Mouse (Mus musculus): ENCODE results near the gene Adad2. TPM values are rescaled to one million over a fixed set of nuclear protein-coding genes. Genes with fewer than 3 reads are reported as not detected.

The Adad2 gene
- polyA plus RNA-seq, 1 experiment from 2014 or later: not detected

GRCm38 (mm10) chr8:119639798-119640197, 27.3 kb downstream of the Adad2 start:
- Histone ChIP-seq H3K9ac (ENCODE audit: low read length) (no peak overlapping the region), H3K27me3 (ENCODE audit: control insufficient read depth, insufficient read depth, low read length) (0 out of 2 replicates have a peak, but pooled peaks cover 6% of the 10 kb centered on the region), H3K36me3 (ENCODE audit: control insufficient read depth, insufficient read depth, low read length) (no peaks in the 10 kb centered on the region), H3K4me2 (ENCODE audit: low read length) (no peak overlapping the region), H3K4me1 (ENCODE audit: control insufficient read depth in 2 of 2, insufficient read depth in 2 of 2, low read length in 2 of 2) (peaks cover 8 to 11% of the 10 kb centered on the region in 2 experiments; a peak in 2 of 4 replicates), H3K9me3 (ENCODE audit: control insufficient read depth, low read length) (no peaks in the 10 kb centered on the region), H3K4me3 (ENCODE audit: control insufficient read depth in 1 of 2, insufficient read depth in 1 of 2, low read depth in 1 of 2, low read length in 2 of 2) (no peak overlapping the region), H3K27ac (replicated peaks in 1 of 2; ENCODE audit: control insufficient read depth in 1 of 2, insufficient read depth in 1 of 2, low read depth in 2 of 2, low read length in 2 of 2) (no peak overlapping the region)
- 65% methylated on average over 7 of the region's 7 CpGs for WGBS
- ATAC-seq (ENCODE audit: insufficient number of reproducible peaks, insufficient read depth, low FRiP score, low read depth): no peak

- Histone ChIP-seq H3K9me3 (ENCODE audit: control insufficient read depth, low read length) (no peaks in the 10 kb centered on the region), H3K36me3 (ENCODE audit: control insufficient read depth, insufficient read depth, low read length) (no peaks in the 10 kb centered on the region), H3K9ac (ENCODE audit: low read length) (no peak overlapping the region), H3K27ac (replicated peaks in 1 of 2; ENCODE audit: control insufficient read depth in 1 of 2, insufficient read depth in 1 of 2, low read depth in 2 of 2, low read length in 2 of 2) (no peak overlapping the region), H3K4me2 (ENCODE audit: low read length) (no peak overlapping the region), H3K4me3 (ENCODE audit: control insufficient read depth in 1 of 2, insufficient read depth in 1 of 2, low read depth in 1 of 2, low read length in 2 of 2) (no peak overlapping the region), H3K27me3 (ENCODE audit: control insufficient read depth, insufficient read depth, low read length) (no peaks in the 10 kb centered on the region), H3K4me1 (ENCODE audit: control insufficient read depth in 2 of 2, insufficient read depth in 2 of 2, low read length in 2 of 2) (peaks cover 0 to 4% of the 10 kb centered on the region in 2 experiments; a peak in 2 of 4 replicates)
- no peak for ATAC-seq (ENCODE audit: insufficient number of reproducible peaks, insufficient read depth, low FRiP score, low read depth)
- 57% methylated on average over 5 of the region's 5 CpGs for WGBS
Observed at GRCm38 (mm10) chr8:119641058-119641457, 28.5 kb downstream of the Adad2 start.

- H3K27ac ChIP-seq (replicated peaks in 1 of 2; ENCODE audit: control insufficient read depth in 1 of 2, insufficient read depth in 1 of 2, low read depth in 2 of 2, low read length in 2 of 2): no peak overlapping the region
- no peaks in the 10 kb centered on the region for H3K9me3 ChIP-seq (ENCODE audit: control insufficient read depth, low read length)
- H3K4me2 ChIP-seq (ENCODE audit: low read length): no peak overlapping the region
- no peaks in the 10 kb centered on the region for H3K36me3 ChIP-seq (ENCODE audit: control insufficient read depth, insufficient read depth, low read length)
- WGBS: 92% methylated on average over 1 of the region's 1 CpGs
- H3K4me3 ChIP-seq (ENCODE audit: control insufficient read depth in 1 of 2, insufficient read depth in 1 of 2, low read depth in 1 of 2, low read length in 2 of 2): no peak overlapping the region
- H3K27me3 ChIP-seq (ENCODE audit: control insufficient read depth, insufficient read depth, low read length): no peaks in the 10 kb centered on the region
- no peak for ATAC-seq (ENCODE audit: insufficient number of reproducible peaks, insufficient read depth, low FRiP score, low read depth)
- H3K9ac ChIP-seq (ENCODE audit: low read length): no peak overlapping the region
- no peaks in the 10 kb centered on the region for H3K4me1 ChIP-seq (ENCODE audit: control insufficient read depth in 2 of 2, insufficient read depth in 2 of 2, low read length in 2 of 2)
Observed at GRCm38 (mm10) chr8:119642960-119643359, 30.4 kb downstream of the Adad2 start.

- Histone ChIP-seq H3K36me3 (ENCODE audit: control insufficient read depth, insufficient read depth, low read length) (no peaks in the 10 kb centered on the region), H3K27ac (replicated peaks in 1 of 2; ENCODE audit: control insufficient read depth in 1 of 2, insufficient read depth in 1 of 2, low read depth in 2 of 2, low read length in 2 of 2) (no peak overlapping the region), H3K9me3 (ENCODE audit: control insufficient read depth, low read length) (no peaks in the 10 kb centered on the region), H3K9ac (ENCODE audit: low read length) (no peak overlapping the region), H3K4me2 (ENCODE audit: low read length) (no peak overlapping the region), H3K4me1 (ENCODE audit: control insufficient read depth in 2 of 2, insufficient read depth in 2 of 2, low read length in 2 of 2) (no peaks in the 10 kb centered on the region), H3K4me3 (ENCODE audit: control insufficient read depth in 1 of 2, insufficient read depth in 1 of 2, low read depth in 1 of 2, low read length in 2 of 2) (no peak overlapping the region), H3K27me3 (ENCODE audit: control insufficient read depth, insufficient read depth, low read length) (no peaks in the 10 kb centered on the region)
- ATAC-seq (ENCODE audit: insufficient number of reproducible peaks, insufficient read depth, low FRiP score, low read depth): no peak
- WGBS: 83% methylated on average over 17 of the region's 17 CpGs
Observed at GRCm38 (mm10) chr8:119644429-119644960, 31.9 kb downstream of the Adad2 start.

- ATAC-seq (ENCODE audit: insufficient number of reproducible peaks, insufficient read depth, low FRiP score, low read depth): no peak
- WGBS: 66% methylated on average over 18 of the region's 18 CpGs
- no peaks in the 10 kb centered on the region for H3K27me3 ChIP-seq (ENCODE audit: control insufficient read depth, insufficient read depth, low read length)
- no peak overlapping the region for H3K4me3 ChIP-seq (ENCODE audit: control insufficient read depth in 1 of 2, insufficient read depth in 1 of 2, low read depth in 1 of 2, low read length in 2 of 2)
- no peak overlapping the region for H3K27ac ChIP-seq (replicated peaks in 1 of 2; ENCODE audit: control insufficient read depth in 1 of 2, insufficient read depth in 1 of 2, low read depth in 2 of 2, low read length in 2 of 2)
- H3K36me3 ChIP-seq (ENCODE audit: control insufficient read depth, insufficient read depth, low read length): no peaks in the 10 kb centered on the region
- H3K9ac ChIP-seq (ENCODE audit: low read length): no peak overlapping the region
- no peak overlapping the region for H3K4me2 ChIP-seq (ENCODE audit: low read length)
- no peaks in the 10 kb centered on the region for H3K9me3 ChIP-seq (ENCODE audit: control insufficient read depth, low read length)
- H3K4me1 ChIP-seq (ENCODE audit: control insufficient read depth in 2 of 2, insufficient read depth in 2 of 2, low read length in 2 of 2): no peaks in the 10 kb centered on the region
Observed at GRCm38 (mm10) chr8:119644981-119645597, 32.5 kb downstream of the Adad2 start.

GRCm38 (mm10) chr8:119646197-119646596, 33.6 kb downstream of the Adad2 start:
- 75% methylated on average over 3 of the region's 3 CpGs for WGBS
- Histone ChIP-seq H3K27me3 (ENCODE audit: control insufficient read depth, insufficient read depth, low read length) (no peaks in the 10 kb centered on the region), H3K9ac (ENCODE audit: low read length) (no peak overlapping the region), H3K27ac (replicated peaks in 1 of 2; ENCODE audit: control insufficient read depth in 1 of 2, insufficient read depth in 1 of 2, low read depth in 2 of 2, low read length in 2 of 2) (no peak overlapping the region), H3K4me1 (ENCODE audit: control insufficient read depth in 2 of 2, insufficient read depth in 2 of 2, low read length in 2 of 2) (no peaks in the 10 kb centered on the region), H3K4me3 (ENCODE audit: control insufficient read depth in 1 of 2, insufficient read depth in 1 of 2, low read depth in 1 of 2, low read length in 2 of 2) (no peak overlapping the region), H3K4me2 (ENCODE audit: low read length) (no peak overlapping the region), H3K9me3 (ENCODE audit: control insufficient read depth, low read length) (no peaks in the 10 kb centered on the region), H3K36me3 (ENCODE audit: control insufficient read depth, insufficient read depth, low read length) (no peaks in the 10 kb centered on the region)
- ATAC-seq (ENCODE audit: insufficient number of reproducible peaks, insufficient read depth, low FRiP score, low read depth): no peak

GRCm38 (mm10) chr8:119646846-119647245, 34.3 kb downstream of the Adad2 start:
- Histone ChIP-seq H3K4me3 (ENCODE audit: control insufficient read depth in 1 of 2, insufficient read depth in 1 of 2, low read depth in 1 of 2, low read length in 2 of 2) (no peak overlapping the region), H3K36me3 (ENCODE audit: control insufficient read depth, insufficient read depth, low read length) (no peaks in the 10 kb centered on the region), H3K9me3 (ENCODE audit: control insufficient read depth, low read length) (no peaks in the 10 kb centered on the region), H3K4me1 (ENCODE audit: control insufficient read depth in 2 of 2, insufficient read depth in 2 of 2, low read length in 2 of 2) (no peaks in the 10 kb centered on the region), H3K9ac (ENCODE audit: low read length) (no peak overlapping the region), H3K4me2 (ENCODE audit: low read length) (no peak overlapping the region), H3K27ac (replicated peaks in 1 of 2; ENCODE audit: control insufficient read depth in 1 of 2, insufficient read depth in 1 of 2, low read depth in 2 of 2, low read length in 2 of 2) (no peak overlapping the region), H3K27me3 (ENCODE audit: control insufficient read depth, insufficient read depth, low read length) (no peaks in the 10 kb centered on the region)
- 78% methylated on average over 7 of the region's 7 CpGs for WGBS
- no peak for ATAC-seq (ENCODE audit: insufficient number of reproducible peaks, insufficient read depth, low FRiP score, low read depth)

GRCm38 (mm10) chr8:119651324-119651723, 38.8 kb downstream of the Adad2 start:
- Histone ChIP-seq H3K4me2 (ENCODE audit: low read length) (no peak overlapping the region), H3K4me3 (ENCODE audit: control insufficient read depth in 1 of 2, insufficient read depth in 1 of 2, low read depth in 1 of 2, low read length in 2 of 2) (no peak overlapping the region), H3K27me3 (ENCODE audit: control insufficient read depth, insufficient read depth, low read length) (no peaks in the 10 kb centered on the region), H3K27ac (replicated peaks in 1 of 2; ENCODE audit: control insufficient read depth in 1 of 2, insufficient read depth in 1 of 2, low read depth in 2 of 2, low read length in 2 of 2) (no peak overlapping the region), H3K36me3 (ENCODE audit: control insufficient read depth, insufficient read depth, low read length) (no peaks in the 10 kb centered on the region), H3K9ac (ENCODE audit: low read length) (no peak overlapping the region), H3K9me3 (ENCODE audit: control insufficient read depth, low read length) (no peaks in the 10 kb centered on the region), H3K4me1 (ENCODE audit: control insufficient read depth in 2 of 2, insufficient read depth in 2 of 2, low read length in 2 of 2) (no peaks in the 10 kb centered on the region)
- WGBS: 47% methylated on average over 2 of the region's 2 CpGs
- ATAC-seq (ENCODE audit: insufficient number of reproducible peaks, insufficient read depth, low FRiP score, low read depth): no peak
